Mouse (Mus musculus) heart, embryonic 10.5 days (tissue): ENCODE data around the gene Gm20661. TPM values are rescaled to one million over a fixed set of nuclear protein-coding genes. Genes with fewer than 3 reads are reported as not detected.
A peak's percentile ranks its signal among the peaks of the same experiment; 100 is the strongest.

Experiments used
- DNase-seq: peaks from one replicate; pipeline ENCODE4 v3.0.0-alpha.2; 2017; ENCODE audit warnings: low spot score
- H3K27ac ChIP-seq: fragments of 300-500 bp; sonication (generic); 2 replicates; pipeline ENCODE4 v1.5.1; 2016; ENCODE audit warnings: mild to moderate bottlenecking
- H3K27me3 ChIP-seq: fragments of 300-500 bp; sonication (generic); 2 replicates; pipeline ENCODE4 v1.6.1; 2016; ENCODE audit warnings: mild to moderate bottlenecking; ENCODE audit not compliant: poor library complexity, insufficient read depth, severe bottlenecking
- H3K36me3 ChIP-seq: fragments of 300-500 bp; sonication (generic); 2 replicates; pipeline ENCODE4 v1.6.1; 2016; ENCODE audit warnings: mild to moderate bottlenecking, moderate library complexity
- H3K4me1 ChIP-seq: fragments of 300-500 bp; sonication (generic); 2 replicates; pipeline ENCODE4 v1.6.1; 2016; ENCODE audit warnings: mild to moderate bottlenecking
- H3K4me3 ChIP-seq: fragments of 300-500 bp; sonication (generic); 2 replicates; pipeline ENCODE4 v1.5.1; 2016; ENCODE audit warnings: mild to moderate bottlenecking, moderate library complexity
- H3K9me3 ChIP-seq: fragments of 300-500 bp; sonication (generic); 2 replicates; pipeline ENCODE4 v1.6.1; 2016; ENCODE audit warnings: mild to moderate bottlenecking, moderate library complexity
- WGBS: fragments of 180-500 bp; shearing (Covaris S2); methylation state at CpG from one replicate; pipeline ENCODE4 v1.1.7; 2016; 5-methylcytosine and 5-hydroxymethylcytosine counted together
- polyA plus RNA-seq: library from polyadenylated mRNA; unstranded; fragments of >200 nt; fragmentation: Nextera tagmentation; extraction: Ambion mirVana; gene quantifications from 2 replicates; pipeline ENCODE4 v1.2.1, GENCODE M21; 2016

The Gm20661 gene
- polyA plus RNA-seq, 1 experiment from 2014 or later, result 2.2 TPM

DNA sequence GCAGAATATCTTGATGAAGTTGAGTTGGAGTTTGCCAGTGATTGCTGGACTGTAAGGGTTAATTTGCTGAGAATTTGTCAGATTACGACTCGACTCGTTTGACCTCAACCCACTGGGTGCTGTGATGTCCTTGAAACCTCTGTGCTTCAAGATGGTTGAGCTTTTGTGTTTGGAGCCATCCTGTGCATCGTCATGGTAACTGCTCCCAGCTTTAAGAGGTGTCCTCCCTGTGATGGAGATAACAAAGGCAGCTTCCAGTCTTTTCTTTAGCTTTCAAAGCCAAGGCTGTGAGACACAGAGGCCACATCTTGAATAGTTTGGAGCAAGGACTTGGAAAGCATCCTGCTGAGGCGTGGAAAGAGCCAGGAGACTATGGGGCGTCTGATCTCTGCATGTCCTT lies 25.7 kb upstream of the Gm20661 start:
- H3K4me3 ChIP-seq, result no peak overlapping the region
- DNase-seq, result no peak
- H3K4me1 ChIP-seq, result peaks cover 10% of the 10 kb centered on the region
- no peaks in the 10 kb centered on the region for H3K27me3 ChIP-seq
- WGBS, result 69% methylated on average over 6 of the region's 6 CpGs
- H3K27ac ChIP-seq, result no peak overlapping the region
- no peaks in the 10 kb centered on the region for H3K9me3 ChIP-seq
- peaks cover 55% of the 10 kb centered on the region for H3K36me3 ChIP-seq

DNA sequence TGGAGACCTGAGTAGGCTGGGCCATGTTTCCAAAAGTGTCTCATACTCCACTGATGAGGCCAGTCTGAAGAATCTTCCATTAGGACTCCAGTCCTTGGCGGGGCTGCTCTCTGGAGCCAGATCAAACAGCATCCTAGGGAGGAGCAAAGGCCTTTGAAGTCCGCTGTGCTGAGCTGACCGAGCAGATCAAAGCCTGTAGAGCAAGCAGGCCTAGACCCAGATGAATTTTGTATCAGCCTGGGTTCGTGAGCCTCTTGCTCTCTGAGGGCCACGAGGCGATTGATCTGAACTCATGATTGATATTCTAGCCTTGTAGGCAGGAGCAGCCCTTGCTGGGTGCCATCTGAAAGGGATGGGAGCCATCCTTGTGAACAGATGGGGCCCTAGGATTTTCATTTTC lies 23.0 kb upstream of the Gm20661 start:
- Histone ChIP-seq H3K4me1 (peaks cover 20% of the 10 kb centered on the region), H3K9me3 (no peaks in the 10 kb centered on the region), H3K27ac (no peak overlapping the region), H3K36me3 (peaks cover 79% of the 10 kb centered on the region), H3K27me3 (no peaks in the 10 kb centered on the region), H3K4me3 (no peak overlapping the region)
- no peak for DNase-seq
- WGBS, result 73% methylated on average over 6 of the region's 6 CpGs

DNA sequence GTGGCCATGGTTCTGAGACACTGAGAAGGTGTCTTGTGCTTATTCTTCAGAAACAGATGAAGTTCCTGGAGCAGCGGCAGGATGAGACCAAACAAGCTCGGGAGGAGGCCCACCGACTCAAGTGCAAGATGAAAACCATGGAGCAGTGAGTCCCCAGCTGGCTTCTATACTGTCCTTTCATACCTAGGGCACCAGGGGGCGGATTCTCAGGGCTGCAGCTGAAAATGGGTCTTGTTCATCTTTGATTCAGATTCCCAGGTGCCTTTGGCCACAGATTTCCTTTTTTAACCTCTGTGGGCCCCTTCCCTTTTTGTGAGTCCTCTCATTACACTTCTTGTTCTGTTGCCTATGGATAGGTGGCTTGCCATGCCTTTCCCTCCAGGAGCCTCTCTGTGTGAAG lies 21.9 kb upstream of the Gm20661 start:
- Histone ChIP-seq H3K36me3 (peaks cover 81% of the 10 kb centered on the region), H3K9me3 (no peaks in the 10 kb centered on the region), H3K4me3 (no peak overlapping the region), H3K27me3 (no peaks in the 10 kb centered on the region), H3K27ac (no peak overlapping the region), H3K4me1 (peaks cover 13% of the 10 kb centered on the region)
- no peak for DNase-seq
- WGBS, result 76% methylated on average over 4 of the region's 4 CpGs

DNA sequence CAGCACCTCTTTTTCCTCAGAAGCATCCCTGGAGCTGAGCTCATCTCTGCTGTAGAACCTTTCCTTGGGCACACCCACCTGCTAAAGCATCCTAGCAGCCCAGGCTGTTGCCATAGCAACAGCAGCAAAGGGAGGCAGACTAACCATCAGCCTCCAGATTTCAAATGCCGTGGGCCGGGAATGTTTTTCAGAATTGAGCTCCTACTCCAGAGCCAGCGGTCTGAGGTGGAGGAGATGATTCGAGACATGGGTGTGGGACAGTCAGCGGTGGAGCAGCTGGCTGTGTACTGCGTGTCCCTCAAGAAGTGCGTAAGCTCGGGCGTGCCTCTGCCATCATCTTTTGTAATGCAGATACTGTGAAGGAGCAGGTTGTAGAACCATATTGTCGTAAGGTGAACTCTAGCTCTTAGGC lies 21.5 kb upstream of the Gm20661 start:
- 0 out of 2 replicates have a peak overlapping the region, but pooled peaks have one; percentile 0 for H3K27ac ChIP-seq
- peaks cover 77% of the 10 kb centered on the region for H3K36me3 ChIP-seq
- DNase-seq, result no peak
- H3K27me3 ChIP-seq, result no peaks in the 10 kb centered on the region
- H3K4me3 ChIP-seq, result no peak overlapping the region
- WGBS, result 91% methylated on average over 10 of the region's 10 CpGs
- H3K9me3 ChIP-seq, result no peaks in the 10 kb centered on the region
- peaks cover 13% of the 10 kb centered on the region for H3K4me1 ChIP-seq

DNA sequence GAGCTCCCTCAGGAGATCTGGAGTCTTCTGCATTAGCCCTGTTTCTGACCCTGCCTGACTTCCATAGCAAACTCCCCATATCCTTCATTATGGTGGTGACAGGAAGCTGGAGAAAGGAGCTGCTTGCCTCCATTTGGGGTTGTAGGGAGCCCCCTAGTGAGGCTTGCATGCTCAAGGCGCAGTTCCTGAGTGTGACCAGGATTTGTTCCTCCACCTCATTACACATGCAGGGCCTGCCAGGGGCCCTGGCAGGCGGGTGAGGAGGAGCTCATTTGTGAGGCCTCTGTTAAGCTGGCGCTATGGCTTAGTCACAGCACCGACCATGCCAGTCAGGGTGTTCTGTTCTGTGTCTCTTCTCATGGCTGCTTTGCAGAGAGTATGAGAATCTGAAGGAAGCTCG lies 21.0 kb upstream of the Gm20661 start:
- H3K9me3 ChIP-seq, result no peaks in the 10 kb centered on the region
- DNase-seq, result no peak
- 60% methylated on average over 5 of the region's 5 CpGs for WGBS
- H3K27me3 ChIP-seq, result no peaks in the 10 kb centered on the region
- H3K4me3 ChIP-seq, result no peak overlapping the region
- H3K27ac ChIP-seq, result peak overlapping the region; percentile 0; the same call in 1 of the 2 replicates
- H3K36me3 ChIP-seq, result peaks cover 76% of the 10 kb centered on the region
- H3K4me1 ChIP-seq, result peaks cover 17% of the 10 kb centered on the region

DNA sequence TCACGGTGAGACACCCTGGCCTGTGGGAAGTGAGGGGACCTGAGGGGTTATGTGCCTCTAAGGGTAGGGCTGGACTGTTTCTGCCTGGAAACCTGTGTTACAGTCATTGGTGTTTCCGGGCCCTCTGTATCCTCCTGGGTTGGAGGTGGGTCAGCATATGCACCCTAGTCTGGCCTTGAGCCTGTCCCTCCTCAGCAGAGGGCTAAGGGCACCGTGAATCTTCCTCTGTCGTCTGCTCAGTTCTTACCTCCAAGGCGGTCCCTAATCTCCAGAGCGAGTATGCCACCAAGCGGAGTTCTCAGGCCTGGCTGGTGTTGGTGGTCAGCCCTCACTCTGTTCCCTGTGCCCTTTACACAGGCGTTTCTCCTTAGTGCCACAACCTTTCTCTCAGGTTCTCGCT lies 19.9 kb upstream of the Gm20661 start:
- H3K4me3 ChIP-seq, result no peak overlapping the region
- H3K36me3 ChIP-seq, result peaks cover 70% of the 10 kb centered on the region
- no peaks in the 10 kb centered on the region for H3K9me3 ChIP-seq
- WGBS, result 91% methylated on average over 9 of the region's 9 CpGs
- H3K27ac ChIP-seq, result 0 out of 2 replicates have a peak overlapping the region, but pooled peaks have one; percentile 3
- H3K4me1 ChIP-seq, result peaks cover 17% of the 10 kb centered on the region
- no peak for DNase-seq
- H3K27me3 ChIP-seq, result no peaks in the 10 kb centered on the region

DNA sequence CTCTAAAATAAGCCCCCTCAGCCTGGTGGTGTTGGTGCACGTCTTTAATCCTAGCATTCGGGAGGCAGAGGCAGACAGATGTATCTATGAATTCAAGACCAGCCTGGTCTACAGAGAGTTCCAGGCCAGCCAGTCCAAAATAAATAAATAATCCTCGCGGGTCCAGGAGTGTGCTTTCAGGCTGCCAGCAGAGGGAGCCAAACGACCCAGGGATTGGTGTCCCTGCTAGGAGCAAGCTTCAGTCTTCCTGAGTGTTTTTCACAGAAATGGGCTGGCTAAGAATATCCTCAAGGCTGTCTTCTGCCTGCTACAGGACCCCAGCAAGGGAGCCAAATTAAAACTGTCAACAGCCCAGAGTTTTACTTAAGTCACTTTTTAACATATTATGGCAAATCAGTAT lies 19.2 kb upstream of the Gm20661 start:
- Histone ChIP-seq H3K4me1 (peaks cover 17% of the 10 kb centered on the region), H3K9me3 (no peaks in the 10 kb centered on the region), H3K36me3 (peaks cover 73% of the 10 kb centered on the region), H3K27ac (peak overlapping the region; percentile 67; the same call in 1 of the 2 replicates), H3K4me3 (no peak overlapping the region), H3K27me3 (no peaks in the 10 kb centered on the region)
- peak; percentile 94 for DNase-seq
- 21% methylated on average over 5 of the region's 5 CpGs for WGBS

DNA sequence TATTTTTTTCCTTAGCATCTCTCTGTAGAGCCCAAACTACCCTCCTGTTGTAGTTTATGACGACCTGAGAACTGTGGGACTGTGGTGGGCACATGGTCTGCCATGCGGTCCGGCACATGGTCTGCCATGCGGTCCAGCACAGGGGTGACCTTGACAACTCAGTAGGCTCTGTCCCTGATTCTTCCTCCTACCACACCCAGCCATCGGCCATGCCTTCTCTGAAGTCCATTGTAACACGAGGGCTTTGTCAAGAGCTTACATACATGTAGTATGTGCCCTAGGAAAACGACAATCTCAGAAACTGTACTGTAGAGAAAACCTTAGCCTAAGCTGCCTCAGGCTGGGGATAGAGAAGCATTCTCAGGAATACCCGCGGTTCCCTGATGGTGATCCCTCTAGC lies 18.2 kb upstream of the Gm20661 start:
- no peaks in the 10 kb centered on the region for H3K27me3 ChIP-seq
- 88% methylated on average over 9 of the region's 9 CpGs for WGBS
- H3K4me1 ChIP-seq, result peaks cover 17% of the 10 kb centered on the region
- H3K9me3 ChIP-seq, result no peaks in the 10 kb centered on the region
- H3K36me3 ChIP-seq, result peaks cover 71% of the 10 kb centered on the region
- no peak for DNase-seq
- no peak overlapping the region for H3K4me3 ChIP-seq
- H3K27ac ChIP-seq, result peak overlapping the region; percentile 67

DNA sequence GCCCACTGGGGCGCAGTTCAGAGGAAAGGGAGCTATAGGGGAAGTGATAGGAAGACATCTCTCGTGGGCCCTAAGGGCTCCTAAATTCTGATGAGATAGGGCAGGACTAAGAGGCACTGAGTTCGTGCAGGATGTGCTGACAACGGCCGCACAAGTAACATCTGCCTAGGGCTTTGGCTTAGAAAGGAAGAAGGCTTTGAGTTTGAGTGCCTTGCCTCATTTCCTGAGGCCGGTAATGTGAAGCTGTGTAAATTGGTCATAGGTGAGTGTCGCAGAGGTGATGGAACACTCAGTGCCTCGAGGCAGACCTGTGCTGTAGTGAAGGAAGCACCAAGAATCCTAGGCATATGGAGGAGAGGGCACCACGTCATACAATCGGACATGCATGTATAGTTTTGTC lies 16.2 kb upstream of the Gm20661 start:
- 81% methylated on average over 10 of the region's 10 CpGs for WGBS
- Histone ChIP-seq H3K27ac (peak overlapping the region; percentile 4; the same call in 1 of the 2 replicates), H3K36me3 (peaks cover 71% of the 10 kb centered on the region)

DNA sequence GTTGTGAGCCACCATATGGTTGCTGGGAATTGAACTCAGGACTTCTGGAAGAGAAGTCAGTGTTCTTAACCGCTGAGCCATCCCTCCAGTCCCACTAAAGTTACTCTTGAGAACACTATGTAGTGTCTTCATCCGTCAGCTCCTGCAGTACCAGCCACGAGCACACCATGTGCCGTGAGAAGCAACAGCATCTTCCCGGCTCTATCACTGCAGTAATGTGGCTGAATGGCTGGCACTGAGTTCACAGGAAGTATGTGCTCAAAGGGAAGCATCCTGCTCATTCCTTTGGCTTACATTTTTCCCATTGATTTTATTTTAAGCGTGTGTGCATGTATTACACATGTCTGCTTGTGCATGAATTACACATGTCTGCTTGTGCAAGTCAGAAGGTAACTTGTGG lies 15.4 kb upstream of the Gm20661 start:
- no peaks in the 10 kb centered on the region for H3K27me3 ChIP-seq
- H3K27ac ChIP-seq, result no peak overlapping the region
- no peak overlapping the region for H3K4me3 ChIP-seq
- DNase-seq, result no peak
- 80% methylated on average over 6 of the region's 6 CpGs for WGBS
- H3K36me3 ChIP-seq, result peaks cover 71% of the 10 kb centered on the region
- peaks cover 25% of the 10 kb centered on the region for H3K4me1 ChIP-seq
- H3K9me3 ChIP-seq, result no peaks in the 10 kb centered on the region

More for the DNA sequence above, 16.2 kb upstream of the Gm20661 start:
- Histone ChIP-seq H3K27me3 (no peaks in the 10 kb centered on the region), H3K4me1 (peaks cover 27% of the 10 kb centered on the region), H3K4me3 (no peak overlapping the region), H3K9me3 (no peaks in the 10 kb centered on the region)
- DNase-seq, result no peak

DNA sequence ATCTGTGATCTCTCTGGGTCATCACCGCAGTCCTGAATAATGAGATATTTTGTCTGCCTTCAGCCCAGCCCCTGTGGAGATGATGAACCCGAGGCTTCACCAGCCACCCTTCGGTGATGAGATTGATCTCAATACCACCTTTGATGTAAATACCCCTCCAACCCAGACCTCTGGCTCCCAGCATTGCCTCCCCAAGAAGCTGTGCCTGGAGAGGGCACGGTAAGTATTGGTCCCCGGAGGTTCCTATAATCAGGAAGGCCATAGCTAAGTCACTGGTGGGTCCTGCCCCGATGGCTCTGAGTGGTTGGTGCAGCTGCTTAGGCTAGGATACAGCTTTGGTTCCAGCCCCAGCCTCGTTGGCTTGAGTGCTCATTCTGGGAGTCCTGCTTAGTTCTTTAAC lies 14.3 kb upstream of the Gm20661 start:
- 84% methylated on average over 7 of the region's 7 CpGs for WGBS
- no peak overlapping the region for H3K27ac ChIP-seq
- no peak for DNase-seq
- H3K9me3 ChIP-seq, result no peaks in the 10 kb centered on the region
- H3K36me3 ChIP-seq, result peaks cover 66% of the 10 kb centered on the region
- no peak overlapping the region for H3K4me3 ChIP-seq
- no peaks in the 10 kb centered on the region for H3K27me3 ChIP-seq
- H3K4me1 ChIP-seq, result peaks cover 24% of the 10 kb centered on the region; the same call in 1 of the 2 replicates

DNA sequence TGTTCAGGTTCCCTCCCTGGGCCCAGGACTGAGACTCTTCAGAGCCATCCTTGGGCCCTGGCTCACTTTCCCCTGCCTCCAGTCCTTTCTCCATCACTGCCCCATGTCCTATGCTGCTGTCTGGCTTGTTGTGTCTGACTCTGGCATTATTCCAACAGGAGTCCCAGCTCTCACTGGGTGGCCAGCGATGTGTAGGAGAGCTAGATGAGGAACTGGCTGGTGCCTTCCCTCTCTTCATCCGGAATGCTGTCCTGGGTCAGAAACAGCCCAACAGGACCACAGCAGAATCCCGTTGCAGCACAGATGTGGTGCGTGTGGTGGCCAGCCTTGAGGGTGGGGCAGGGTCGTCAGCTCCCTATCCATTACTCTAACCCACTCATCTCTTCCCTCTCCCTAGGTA lies 12.5 kb upstream of the Gm20661 start:
- 93% methylated on average over 5 of the region's 5 CpGs for WGBS
- no peak for DNase-seq
- no peak overlapping the region for H3K4me3 ChIP-seq
- no peaks in the 10 kb centered on the region for H3K27me3 ChIP-seq
- no peaks in the 10 kb centered on the region for H3K9me3 ChIP-seq
- H3K27ac ChIP-seq, result peak overlapping the region; percentile 59; the same call in 1 of the 2 replicates
- H3K36me3 ChIP-seq, result peaks cover 54% of the 10 kb centered on the region
- peaks cover 32% of the 10 kb centered on the region for H3K4me1 ChIP-seq

DNA sequence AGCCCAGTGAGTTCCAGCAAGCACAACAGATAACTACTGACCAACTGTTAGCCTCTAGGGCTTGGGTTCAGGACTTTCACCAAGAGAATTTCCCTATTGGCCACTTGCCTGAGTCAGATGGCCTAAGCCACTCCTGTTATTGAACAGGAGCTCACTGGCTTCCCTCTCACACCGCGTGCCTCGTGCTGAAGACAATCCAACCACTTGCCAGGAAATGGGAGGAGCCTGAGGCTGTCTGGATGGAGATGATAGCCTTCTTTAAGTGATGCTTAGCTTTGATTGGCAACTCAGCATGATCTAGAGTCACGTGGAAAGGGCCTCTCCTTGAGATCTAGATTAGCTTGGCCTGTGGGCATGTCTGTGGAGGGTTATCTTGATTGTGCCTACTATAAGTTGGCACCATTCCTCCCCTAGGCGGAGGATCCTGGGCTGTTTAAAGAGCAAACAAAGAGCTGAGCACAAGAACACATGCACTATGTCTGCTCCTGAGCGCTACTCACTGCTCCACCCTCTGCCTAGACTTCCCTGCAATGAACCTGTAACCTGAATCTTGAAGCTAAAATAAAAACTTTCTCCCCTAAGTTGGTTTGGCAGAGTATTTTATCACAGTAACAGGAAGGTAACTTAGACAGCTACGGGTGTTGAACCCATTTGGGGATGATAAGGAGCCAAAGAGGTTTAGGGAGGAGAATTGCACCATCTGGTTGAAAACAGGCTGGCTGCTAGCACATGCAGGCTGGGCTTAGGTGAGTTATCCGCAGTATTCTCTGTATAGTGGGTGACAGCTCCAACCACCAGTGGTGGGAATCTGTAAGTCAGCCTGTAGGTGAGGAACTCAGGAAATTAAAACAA lies 10.9 kb upstream of the Gm20661 start:
- Histone ChIP-seq H3K27ac (peak overlapping the region; percentile 59), H3K36me3 (peaks cover 50% of the 10 kb centered on the region), H3K9me3 (no peaks in the 10 kb centered on the region), H3K27me3 (no peaks in the 10 kb centered on the region), H3K4me3 (no peak overlapping the region), H3K4me1 (peaks cover 44% of the 10 kb centered on the region)
- 55% methylated on average over 8 of the region's 8 CpGs for WGBS
- DNase-seq, result peak; percentile 91
